Mouse (Mus musculus): Measurements from ENCODE around the gene 4930512M02Rik. TPM values are rescaled to one million over a fixed set of nuclear protein-coding genes. Genes with fewer than 3 reads are reported as not detected.
"Not testable (repeated sequence)": the region's sequence is repeated elsewhere in the genome, so short reads cannot be mapped to it uniquely, and the experiment has no call there.

4930512M02Rik gene
- polyA plus RNA-seq (2015; fragmentation: Nextera tagmentation; extraction: Ambion mirVana): not detected in 2 replicates

DNA sequence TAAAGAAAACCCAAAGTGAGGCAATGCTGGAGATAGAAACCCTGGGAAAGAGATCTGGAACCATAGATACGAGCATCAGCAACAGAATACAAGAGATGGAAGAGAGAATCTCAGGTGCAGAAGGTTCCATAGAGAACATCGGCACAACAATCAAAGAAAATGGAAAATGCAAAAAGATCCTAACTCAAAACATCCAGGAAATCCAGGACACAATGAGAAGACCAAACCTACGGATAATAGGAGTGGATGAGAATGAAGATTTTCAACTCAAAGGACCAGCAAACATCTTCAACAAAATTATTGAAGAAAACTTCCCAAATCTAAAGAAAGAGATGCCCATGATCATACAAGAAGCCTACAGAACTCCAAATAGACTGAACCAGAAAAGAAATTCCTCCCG lies at the start of gene 4930512M02Rik:
Gene 4930512M02Rik, minus strand, starts transcription at position 101 of the 400 bp plus-strand sequence.
- H3K4me3 ChIP-seq (ENCODE audit: low read length); H3K9me3 ChIP-seq (ENCODE audit: low read length); H3K4me1 ChIP-seq (ENCODE audit: insufficient read depth, low read length); H3K4me2 ChIP-seq (replicated peaks; ENCODE audit: low read depth, low read length); H3K9ac ChIP-seq (replicated peaks; ENCODE audit: low read length); H3K27ac ChIP-seq (ENCODE audit: low read length); H3K27me3 ChIP-seq (ENCODE audit: insufficient read depth, low read length); H3K36me3 ChIP-seq (ENCODE audit: insufficient read depth, low read length); ATAC-seq (ENCODE audit: low FRiP score, low TSS enrichment): not testable (repeated sequence)
- WGBS: 85% methylated on average over 2 of the region's 4 CpGs

GRCm38 (mm10) chr11:11677165-11677564 lies 49.5 kb upstream of the 4930512M02Rik start:
- no peak overlapping the region for H3K9ac ChIP-seq (replicated peaks; ENCODE audit: low read length)
- no peak overlapping the region for H3K4me3 ChIP-seq (ENCODE audit: low read length)
- no peaks in the 10 kb centered on the region for H3K27me3 ChIP-seq (ENCODE audit: insufficient read depth, low read length)
- H3K4me2 ChIP-seq (replicated peaks; ENCODE audit: low read depth, low read length): no peak overlapping the region
- 87% methylated on average over 7 of the region's 7 CpGs for whole genome bisulfite sequencing
- no peak for ATAC-seq (ENCODE audit: low FRiP score, low TSS enrichment)
- H3K36me3 ChIP-seq (ENCODE audit: insufficient read depth, low read length): no peaks in the 10 kb centered on the region
- H3K9me3 ChIP-seq (ENCODE audit: low read length): no peaks in the 10 kb centered on the region
- no peaks in the 10 kb centered on the region for H3K4me1 ChIP-seq (ENCODE audit: insufficient read depth, low read length)
- H3K27ac ChIP-seq (ENCODE audit: low read length): no peak overlapping the region

DNA sequence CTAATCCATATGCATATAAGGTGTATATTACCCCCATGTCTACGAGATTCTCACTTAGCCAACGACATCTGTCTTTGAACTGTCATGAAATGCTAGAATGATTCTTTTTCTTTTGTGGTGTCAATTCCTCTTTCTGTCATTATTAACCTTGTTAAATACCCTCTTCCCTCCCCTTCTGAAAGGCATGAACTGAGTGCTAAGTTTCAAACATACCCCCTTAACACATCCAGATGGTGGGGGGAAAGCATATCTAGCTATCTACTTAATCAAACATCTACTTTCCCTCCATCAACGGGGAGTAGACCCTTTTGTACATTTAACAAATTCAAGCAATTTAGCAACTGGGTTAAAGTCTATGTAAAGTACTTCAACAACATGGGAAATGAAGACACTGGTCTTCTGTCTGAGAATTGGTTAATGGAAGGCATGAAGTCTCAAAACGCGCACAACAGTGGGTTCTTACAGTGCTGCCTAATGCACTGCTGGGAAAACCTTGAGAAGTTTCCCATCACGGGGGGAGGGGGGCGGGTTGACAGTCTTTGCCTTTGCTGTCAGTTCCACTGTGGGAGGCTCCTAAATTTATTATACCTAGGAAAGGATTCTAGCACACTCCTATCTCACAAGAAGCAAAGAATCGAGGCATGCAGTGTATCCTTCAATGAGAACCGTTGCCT lies 48.6 kb upstream of the 4930512M02Rik start:
- no peaks in the 10 kb centered on the region for H3K36me3 ChIP-seq (ENCODE audit: insufficient read depth, low read length)
- no peak for ATAC-seq (ENCODE audit: low FRiP score, low TSS enrichment)
- H3K9ac ChIP-seq (replicated peaks; ENCODE audit: low read length): no peak overlapping the region
- no peaks in the 10 kb centered on the region for H3K4me1 ChIP-seq (ENCODE audit: insufficient read depth, low read length)
- no peaks in the 10 kb centered on the region for H3K9me3 ChIP-seq (ENCODE audit: low read length)
- no peak overlapping the region for H3K4me2 ChIP-seq (replicated peaks; ENCODE audit: low read depth, low read length)
- H3K4me3 ChIP-seq (ENCODE audit: low read length): no peak overlapping the region
- no peaks in the 10 kb centered on the region for H3K27me3 ChIP-seq (ENCODE audit: insufficient read depth, low read length)
- H3K27ac ChIP-seq (ENCODE audit: low read length): no peak overlapping the region
- 72% methylated on average over 9 of the region's 9 CpGs for WGBS

- Histone ChIP-seq H3K27ac (ENCODE audit: low read length) (no peak overlapping the region), H3K4me1 (ENCODE audit: insufficient read depth, low read length) (no peaks in the 10 kb centered on the region)
- no peak for ATAC-seq (ENCODE audit: low FRiP score, low TSS enrichment)
Observed at GRCm38 (mm10) chr11:11675063-11675462, 47.4 kb upstream of the 4930512M02Rik start.

DNA sequence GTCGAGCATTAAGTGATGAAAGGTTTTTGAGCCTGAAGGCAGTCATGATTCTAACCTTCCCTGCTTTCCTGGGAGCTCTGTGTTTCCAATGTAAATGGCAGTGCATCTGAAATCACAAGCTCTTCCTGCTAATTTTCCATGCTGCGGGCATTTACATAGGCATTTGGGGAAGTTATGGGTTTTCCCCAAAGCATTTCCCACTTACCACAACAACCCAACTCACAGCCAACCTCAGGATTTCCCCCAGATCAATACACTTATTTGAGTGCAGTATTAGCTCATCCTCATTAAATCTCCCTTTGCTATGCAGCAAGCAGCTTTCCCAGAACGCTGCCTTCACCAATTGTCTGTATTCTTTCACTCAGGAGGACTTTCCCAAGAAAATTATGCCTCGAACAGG lies 45.3 kb upstream of the 4930512M02Rik start:
- H3K9me3 ChIP-seq (ENCODE audit: low read length): no peaks in the 10 kb centered on the region
- H3K4me2 ChIP-seq (replicated peaks; ENCODE audit: low read depth, low read length): no peak overlapping the region
- H3K27ac ChIP-seq (ENCODE audit: low read length): no peak overlapping the region
- H3K4me3 ChIP-seq (ENCODE audit: low read length): no peak overlapping the region
- no peaks in the 10 kb centered on the region for H3K36me3 ChIP-seq (ENCODE audit: insufficient read depth, low read length)
- no peak overlapping the region for H3K9ac ChIP-seq (replicated peaks; ENCODE audit: low read length)
- H3K4me1 ChIP-seq (ENCODE audit: insufficient read depth, low read length): no peaks in the 10 kb centered on the region
- ATAC-seq (ENCODE audit: low FRiP score, low TSS enrichment): no peak
- no peaks in the 10 kb centered on the region for H3K27me3 ChIP-seq (ENCODE audit: insufficient read depth, low read length)
- WGBS: 75% methylated on average over 4 of the region's 4 CpGs

More at GRCm38 (mm10) chr11:11675063-11675462, 47.4 kb upstream of the 4930512M02Rik start:
- H3K9me3 ChIP-seq (ENCODE audit: low read length): no peaks in the 10 kb centered on the region
- no peaks in the 10 kb centered on the region for H3K27me3 ChIP-seq (ENCODE audit: insufficient read depth, low read length)
- H3K4me2 ChIP-seq (replicated peaks; ENCODE audit: low read depth, low read length): no peak overlapping the region
- no peaks in the 10 kb centered on the region for H3K36me3 ChIP-seq (ENCODE audit: insufficient read depth, low read length)
- no peak overlapping the region for H3K9ac ChIP-seq (replicated peaks; ENCODE audit: low read length)
- no peak overlapping the region for H3K4me3 ChIP-seq (ENCODE audit: low read length)

DNA sequence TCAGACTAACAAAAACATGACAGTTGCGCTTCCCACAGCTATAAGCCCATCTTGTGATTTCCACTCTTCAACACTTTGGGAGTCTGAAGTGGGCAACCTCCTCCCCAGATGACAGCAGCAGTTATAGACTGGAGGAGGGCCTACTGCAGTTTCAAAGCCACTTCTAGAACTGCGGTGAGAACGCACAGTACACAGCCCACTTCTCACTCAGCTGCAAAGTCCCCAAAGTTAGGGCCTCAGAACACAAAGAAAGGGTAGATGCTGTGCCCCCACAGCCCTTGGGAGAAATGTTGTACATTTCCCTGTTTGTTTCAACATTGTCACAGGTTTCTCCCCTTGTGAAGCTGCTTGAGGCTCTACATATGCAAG lies 40.3 kb upstream of the 4930512M02Rik start:
- no peak overlapping the region for H3K4me2 ChIP-seq (replicated peaks; ENCODE audit: low read depth, low read length)
- ATAC-seq (ENCODE audit: low FRiP score, low TSS enrichment): no peak
- H3K27me3 ChIP-seq (ENCODE audit: insufficient read depth, low read length): no peaks in the 10 kb centered on the region
- H3K27ac ChIP-seq (ENCODE audit: low read length): no peak overlapping the region
- no peaks in the 10 kb centered on the region for H3K9me3 ChIP-seq (ENCODE audit: low read length)
- H3K36me3 ChIP-seq (ENCODE audit: insufficient read depth, low read length): no peaks in the 10 kb centered on the region
- 73% methylated on average over 3 of the region's 3 CpGs for WGBS
- H3K4me3 ChIP-seq (ENCODE audit: low read length): no peak overlapping the region
- H3K4me1 ChIP-seq (ENCODE audit: insufficient read depth, low read length): no peaks in the 10 kb centered on the region
- no peak overlapping the region for H3K9ac ChIP-seq (replicated peaks; ENCODE audit: low read length)

- Histone ChIP-seq H3K27me3 (ENCODE audit: insufficient read depth, low read length) (no peaks in the 10 kb centered on the region), H3K36me3 (ENCODE audit: insufficient read depth, low read length) (no peaks in the 10 kb centered on the region), H3K4me2 (replicated peaks; ENCODE audit: low read depth, low read length) (no peak overlapping the region), H3K27ac (ENCODE audit: low read length) (no peak overlapping the region), H3K9me3 (ENCODE audit: low read length) (no peaks in the 10 kb centered on the region), H3K9ac (replicated peaks; ENCODE audit: low read length) (no peak overlapping the region), H3K4me1 (ENCODE audit: insufficient read depth, low read length) (no peaks in the 10 kb centered on the region), H3K4me3 (ENCODE audit: low read length) (no peak overlapping the region)
- ATAC-seq (ENCODE audit: low FRiP score, low TSS enrichment): no peak
- WGBS: 75% methylated on average over 4 of the region's 4 CpGs
Observed at GRCm38 (mm10) chr11:11667254-11667921, 39.8 kb upstream of the 4930512M02Rik start.

GRCm38 (mm10) chr11:11660651-11661050 lies 33.0 kb upstream of the 4930512M02Rik start:
- no peak overlapping the region for H3K9ac ChIP-seq (replicated peaks; ENCODE audit: low read length)
- H3K9me3 ChIP-seq (ENCODE audit: low read length): no peaks in the 10 kb centered on the region
- H3K4me2 ChIP-seq (replicated peaks; ENCODE audit: low read depth, low read length): no peak overlapping the region
- WGBS: 87% methylated on average over 4 of the region's 4 CpGs
- no peaks in the 10 kb centered on the region for H3K36me3 ChIP-seq (ENCODE audit: insufficient read depth, low read length)
- no peak for ATAC-seq (ENCODE audit: low FRiP score, low TSS enrichment)
- H3K4me3 ChIP-seq (ENCODE audit: low read length): no peak overlapping the region
- 0 out of 2 replicates have a peak, but pooled peaks cover 3% of the 10 kb centered on the region for H3K4me1 ChIP-seq (ENCODE audit: insufficient read depth, low read length)
- no peaks in the 10 kb centered on the region for H3K27me3 ChIP-seq (ENCODE audit: insufficient read depth, low read length)
- no peak overlapping the region for H3K27ac ChIP-seq (ENCODE audit: low read length)

DNA sequence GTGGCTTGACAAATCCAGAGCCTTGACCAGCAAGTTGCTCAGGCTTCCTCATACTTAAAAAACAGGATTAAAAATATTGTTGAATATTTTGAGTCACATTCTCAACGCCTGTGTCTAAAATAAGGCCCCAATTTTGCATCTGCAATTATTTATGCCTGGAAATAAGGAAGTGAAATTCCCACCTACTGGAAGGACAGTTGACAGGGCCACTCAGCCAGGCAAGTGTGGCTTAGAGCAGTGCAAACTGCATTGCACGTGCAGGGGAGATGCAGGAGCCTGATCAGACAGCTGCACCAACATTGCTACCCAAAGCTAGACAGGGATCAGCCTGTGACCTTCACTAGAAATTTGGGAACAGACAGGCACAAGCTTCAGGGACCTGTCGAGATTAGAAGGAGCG lies 31.2 kb upstream of the 4930512M02Rik start:
- no peaks in the 10 kb centered on the region for H3K27me3 ChIP-seq (ENCODE audit: insufficient read depth, low read length)
- no peak overlapping the region for H3K4me2 ChIP-seq (replicated peaks; ENCODE audit: low read depth, low read length)
- no peaks in the 10 kb centered on the region for H3K9me3 ChIP-seq (ENCODE audit: low read length)
- H3K36me3 ChIP-seq (ENCODE audit: insufficient read depth, low read length): no peaks in the 10 kb centered on the region
- 82% methylated on average over 4 of the region's 4 CpGs for WGBS
- H3K27ac ChIP-seq (ENCODE audit: low read length): no peak overlapping the region
- H3K4me1 ChIP-seq (ENCODE audit: insufficient read depth, low read length): 0 out of 2 replicates have a peak, but pooled peaks cover 3% of the 10 kb centered on the region
- no peak overlapping the region for H3K4me3 ChIP-seq (ENCODE audit: low read length)
- no peak overlapping the region for H3K9ac ChIP-seq (replicated peaks; ENCODE audit: low read length)
- ATAC-seq (ENCODE audit: low FRiP score, low TSS enrichment): no peak

DNA sequence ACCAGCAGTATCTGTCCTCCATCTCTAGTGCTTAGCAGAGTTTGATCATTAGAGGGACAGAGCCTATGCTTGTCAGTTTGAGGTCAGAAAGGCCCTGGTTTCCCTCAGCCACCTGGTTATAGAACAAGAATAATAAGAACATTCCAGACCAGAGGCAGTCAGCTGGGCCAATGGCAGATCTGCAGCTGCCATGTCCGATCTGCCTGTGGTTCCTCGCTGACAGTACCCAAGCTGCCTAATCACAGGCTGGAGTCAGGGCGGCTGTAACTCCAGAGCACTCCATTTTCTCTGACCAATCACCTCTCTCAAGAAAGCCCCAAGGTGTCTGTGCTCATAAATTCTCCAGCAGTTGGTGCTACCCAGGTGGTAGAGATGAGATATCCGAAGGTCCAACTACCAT lies 30.0 kb upstream of the 4930512M02Rik start:
- Histone ChIP-seq H3K9me3 (ENCODE audit: low read length) (no peaks in the 10 kb centered on the region), H3K4me1 (ENCODE audit: insufficient read depth, low read length) (0 out of 2 replicates have a peak, but pooled peaks cover 3% of the 10 kb centered on the region), H3K36me3 (ENCODE audit: insufficient read depth, low read length) (no peaks in the 10 kb centered on the region), H3K27ac (ENCODE audit: low read length) (no peak overlapping the region), H3K4me3 (ENCODE audit: low read length) (no peak overlapping the region), H3K9ac (replicated peaks; ENCODE audit: low read length) (no peak overlapping the region), H3K4me2 (replicated peaks; ENCODE audit: low read depth, low read length) (no peak overlapping the region), H3K27me3 (ENCODE audit: insufficient read depth, low read length) (no peaks in the 10 kb centered on the region)
- 55% methylated on average over 4 of the region's 4 CpGs for WGBS
- no peak; the same call in 1 of the 2 replicates for ATAC-seq (ENCODE audit: low FRiP score, low TSS enrichment)
